Mouse (Mus musculus) kidney, embryonic 16.5 days (tissue): ENCODE measurements around the gene Mrgpra2b. TPM values are rescaled to one million over a fixed set of nuclear protein-coding genes. Genes with fewer than 3 reads are reported as not detected.
"Not testable (repeated sequence)": the region's sequence is repeated elsewhere in the genome, so short reads cannot be mapped to it uniquely, and the experiment has no call there.

Experiments
- ATAC-seq: fragments of 200-750 bp; cut with Nextera tagmentation; 2 replicates; pipeline ENCODE4 v1.8.0; 2017; ENCODE audit warnings: moderate TSS enrichment; ENCODE audit not compliant: low FRiP score, low TSS enrichment
- H3K27ac ChIP-seq: fragments of 300-500 bp; sonication (generic); 2 replicates; pipeline ENCODE4 v1.5.1; 2014; ENCODE audit warnings: low read length
- H3K27me3 ChIP-seq: fragments of 300-500 bp; sonication (generic); 2 replicates; pipeline ENCODE4 v1.6.1; 2014; ENCODE audit warnings: low read length, control low read depth, mixed read lengths; ENCODE audit not compliant: insufficient read depth
- H3K36me3 ChIP-seq: fragments of 300-500 bp; sonication (generic); 2 replicates; pipeline ENCODE4 v1.6.1; 2014; ENCODE audit warnings: low read length, control low read depth, mixed read lengths; ENCODE audit not compliant: insufficient read depth
- H3K4me1 ChIP-seq: fragments of 300-500 bp; sonication (generic); 2 replicates; pipeline ENCODE4 v1.6.1; 2014; ENCODE audit warnings: low read length, control low read depth, mixed read lengths; ENCODE audit not compliant: insufficient read depth
- H3K4me2 ChIP-seq: fragments of 300-500 bp; sonication (generic); replicated peaks from 2 replicates; pipeline ENCODE4 v1.6.1; 2014; ENCODE audit warnings: low read depth, low read length
- H3K4me3 ChIP-seq: fragments of 300-500 bp; sonication (generic); 2 replicates; pipeline ENCODE4 v1.5.1; 2014; ENCODE audit warnings: mild to moderate bottlenecking, low read length
- H3K9ac ChIP-seq: fragments of 300-500 bp; sonication (generic); replicated peaks from 2 replicates; pipeline ENCODE4 v1.6.1; 2014; ENCODE audit warnings: low read length
- H3K9me3 ChIP-seq: fragments of 300-500 bp; sonication (generic); 2 replicates; pipeline ENCODE4 v1.6.1; 2016; ENCODE audit warnings: low read length, control low read depth
- WGBS: fragments of 180-500 bp; shearing (Covaris S2); extraction: QIAGEN DNeasy Blood & Tissue Kit; methylation state at CpG from one replicate; pipeline ENCODE4 v1.1.7; 2014; 5-methylcytosine and 5-hydroxymethylcytosine counted together
- polyA plus RNA-seq: library from polyadenylated mRNA; unstranded; fragments of >200 nt; fragmentation: Nextera tagmentation; extraction: Ambion mirVana; gene quantifications from 2 replicates; pipeline ENCODE4 v1.2.1, GENCODE M21; 2015

Gene Mrgpra2b
- not detected in 2 replicates for polyA plus RNA-seq

GRCm38 (mm10) chr7:47528762-47529161, at the start of gene Mrgpra2b:
Gene Mrgpra2b (minus strand): TSS chr7:47528862.
- no peak within 1 kb of the TSS for H3K4me3 ChIP-seq
- H3K4me1 ChIP-seq = no peaks in the 10 kb centered on the region
- no peaks in the 10 kb centered on the region for H3K27me3 ChIP-seq
- no peaks in the 10 kb centered on the region for H3K36me3 ChIP-seq
- H3K27ac ChIP-seq = no peak within 1 kb of the TSS
- H3K4me2 ChIP-seq = no peak within 1 kb of the TSS
- no peaks in the 10 kb centered on the region; the same call in 1 of the 2 replicates for H3K9me3 ChIP-seq
- no peak for ATAC-seq
- no peak within 1 kb of the TSS for H3K9ac ChIP-seq

- Histone ChIP-seq H3K27ac (no peak overlapping the region), H3K4me2 (no peak overlapping the region), H3K9me3 (peaks cover 20% of the 10 kb centered on the region), H3K36me3 (no peaks in the 10 kb centered on the region), H3K9ac (no peak overlapping the region), H3K4me1 (no peaks in the 10 kb centered on the region), H3K27me3 (no peaks in the 10 kb centered on the region), H3K4me3 (no peak overlapping the region)
- ATAC-seq = no peak
- WGBS = 65% methylated on average over 1 of the region's 1 CpGs
Measured at GRCm38 (mm10) chr7:47516379-47516778, 12.3 kb downstream of the Mrgpra2b start.

GRCm38 (mm10) chr7:47515050-47515449, 13.6 kb downstream of the Mrgpra2b start:
- Histone ChIP-seq H3K27ac (no peak overlapping the region), H3K27me3 (no peaks in the 10 kb centered on the region), H3K4me1 (no peaks in the 10 kb centered on the region), H3K9me3 (peaks cover 20% of the 10 kb centered on the region), H3K9ac (no peak overlapping the region), H3K4me2 (no peak overlapping the region), H3K4me3 (no peak overlapping the region), H3K36me3 (no peaks in the 10 kb centered on the region)
- no peak for ATAC-seq
- WGBS = 87% methylated on average over 2 of the region's 2 CpGs

- no peak overlapping the region for H3K4me2 ChIP-seq
- no peak for ATAC-seq
- H3K27ac ChIP-seq = no peak overlapping the region
- H3K9ac ChIP-seq = no peak overlapping the region
- H3K27me3 ChIP-seq = no peaks in the 10 kb centered on the region
- 82% methylated on average over 4 of the region's 4 CpGs for WGBS
- no peaks in the 10 kb centered on the region for H3K36me3 ChIP-seq
- H3K4me3 ChIP-seq = no peak overlapping the region
- H3K4me1 ChIP-seq = no peaks in the 10 kb centered on the region
- peaks cover 15% of the 10 kb centered on the region; the same call in 1 of the 2 replicates for H3K9me3 ChIP-seq
Measured at GRCm38 (mm10) chr7:47502953-47503352, 25.7 kb downstream of the Mrgpra2b start.

- not testable (repeated sequence) for ATAC-seq, H3K4me2 ChIP-seq, H3K4me3 ChIP-seq
Measured at GRCm38 (mm10) chr7:47491266-47491665, 37.4 kb downstream of the Mrgpra2b start.

GRCm38 (mm10) chr7:47489438-47489837, 39.2 kb downstream of the Mrgpra2b start:
- not testable (repeated sequence) for H3K9ac ChIP-seq, H3K4me2 ChIP-seq, H3K27ac ChIP-seq, ATAC-seq, H3K4me3 ChIP-seq, H3K9me3 ChIP-seq, H3K27me3 ChIP-seq, H3K36me3 ChIP-seq, H3K4me1 ChIP-seq
- no CpG with 5 or more reads among the region's 1 CpGs for WGBS

More at GRCm38 (mm10) chr7:47491266-47491665, 37.4 kb downstream of the Mrgpra2b start:
- not testable (repeated sequence) for H3K9me3 ChIP-seq, H3K36me3 ChIP-seq, H3K27me3 ChIP-seq, H3K4me1 ChIP-seq, H3K27ac ChIP-seq, H3K9ac ChIP-seq

- H3K9me3 ChIP-seq, ATAC-seq, H3K9ac ChIP-seq, H3K27ac ChIP-seq, H3K4me2 ChIP-seq, H3K4me1 ChIP-seq, H3K36me3 ChIP-seq, H3K27me3 ChIP-seq, H3K4me3 ChIP-seq: not testable (repeated sequence)
Measured at GRCm38 (mm10) chr7:47483181-47483580, 45.5 kb downstream of the Mrgpra2b start.

GRCm38 (mm10) chr7:47473904-47474303, 54.8 kb downstream of the Mrgpra2b start:
- not testable (repeated sequence) for H3K4me2 ChIP-seq, H3K9me3 ChIP-seq, H3K36me3 ChIP-seq, H3K27me3 ChIP-seq, H3K27ac ChIP-seq, H3K4me1 ChIP-seq, H3K4me3 ChIP-seq, ATAC-seq, H3K9ac ChIP-seq
- WGBS = 36% methylated on average over 1 of the region's 3 CpGs

GRCm38 (mm10) chr7:47465278-47465981, 63.2 kb downstream of the Mrgpra2b start:
- ATAC-seq, H3K9me3 ChIP-seq, H3K27me3 ChIP-seq, H3K9ac ChIP-seq, H3K27ac ChIP-seq, H3K36me3 ChIP-seq, H3K4me2 ChIP-seq, H3K4me1 ChIP-seq, H3K4me3 ChIP-seq: not testable (repeated sequence)

- H3K4me2 ChIP-seq, H3K27ac ChIP-seq, H3K4me3 ChIP-seq, H3K4me1 ChIP-seq, ATAC-seq, H3K9me3 ChIP-seq, H3K9ac ChIP-seq, H3K36me3 ChIP-seq, H3K27me3 ChIP-seq: not testable (repeated sequence)
- no CpG with 5 or more reads among the region's 1 CpGs for WGBS
Measured at GRCm38 (mm10) chr7:47452015-47452414, 76.6 kb downstream of the Mrgpra2b start, which contains the start of gene Mrgpra2a. Gene Mrgpra2a (minus strand): TSS chr7:47452139.
